Mouse (Mus musculus) lung, postnatal 0 days (tissue): ENCODE measurements around the gene Apob.

Experiments
- CTCF ChIP-seq: IDR thresholded peaks from 2 replicates; pipeline ENCODE4 v1.5.1; 2016; ENCODE audit warnings: antibody characterized with exemption, mild to moderate bottlenecking
- EP300 ChIP-seq: IDR thresholded peaks from 2 replicates; pipeline ENCODE4 v1.6.1; 2016; ENCODE audit warnings: antibody characterized with exemption, mild to moderate bottlenecking, control low read depth

DNA sequence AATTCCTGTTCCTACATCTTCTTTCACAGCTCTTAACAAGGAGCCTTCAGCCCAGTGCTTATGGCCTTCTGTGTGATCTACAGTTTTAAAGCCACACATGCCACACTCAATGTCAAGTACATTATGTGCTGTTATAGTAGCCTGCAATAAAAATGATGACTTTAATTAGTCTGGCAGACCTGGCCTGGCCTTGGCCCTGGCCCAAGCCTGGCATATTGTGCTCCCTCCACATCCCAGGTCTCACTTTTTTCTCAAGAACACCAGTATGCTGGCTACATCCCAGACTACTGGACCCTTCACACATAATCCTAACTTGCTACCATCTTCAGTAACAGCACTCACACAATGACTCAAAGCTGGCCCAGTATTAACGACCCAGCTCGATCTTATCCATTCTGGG, 5.7 kb upstream of the Apob start:
- TF ChIP-seq CTCF: no peak
- no peak for TF ChIP-seq EP300
